Mouse (Mus musculus): ENCODE results near the gene Defb23.
A peak's percentile ranks its signal among the peaks of the same experiment; 100 is the strongest.
"Not testable (repeated sequence)": the region's sequence is repeated elsewhere in the genome, so short reads cannot be mapped to it uniquely, and the experiment has no call there.

Gene Defb23

GRCm38 (mm10) chr2:152436983-152437860 is 27.2 kb downstream of the Defb23 start:
- DNase-seq: peak; percentile 73 to 77

DNA sequence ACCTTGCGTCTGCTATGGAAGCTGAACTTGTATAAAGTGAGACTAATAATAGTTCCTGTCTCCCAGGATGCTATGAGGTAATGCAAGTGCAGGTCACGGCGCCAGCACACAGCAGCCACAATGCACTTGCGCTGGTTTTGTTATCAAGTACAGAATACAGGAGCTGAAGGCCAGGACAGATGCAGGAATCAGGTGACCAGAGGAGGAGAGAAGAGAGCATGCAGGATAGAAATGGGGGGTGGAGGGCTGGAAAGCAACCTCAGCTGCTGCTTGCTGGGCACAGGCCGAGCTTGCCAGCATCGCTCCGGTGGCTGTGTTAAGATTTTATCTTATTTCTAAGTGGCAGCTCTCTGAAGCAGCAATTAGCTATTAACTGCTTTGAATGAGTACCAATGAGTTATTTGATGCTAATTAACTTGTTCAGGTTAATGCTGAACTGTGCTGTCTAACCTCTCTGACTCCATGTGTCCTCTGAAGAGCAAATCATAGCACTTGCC is 28.0 kb downstream of the Defb23 start:
- DNase-seq: no peak

DNA sequence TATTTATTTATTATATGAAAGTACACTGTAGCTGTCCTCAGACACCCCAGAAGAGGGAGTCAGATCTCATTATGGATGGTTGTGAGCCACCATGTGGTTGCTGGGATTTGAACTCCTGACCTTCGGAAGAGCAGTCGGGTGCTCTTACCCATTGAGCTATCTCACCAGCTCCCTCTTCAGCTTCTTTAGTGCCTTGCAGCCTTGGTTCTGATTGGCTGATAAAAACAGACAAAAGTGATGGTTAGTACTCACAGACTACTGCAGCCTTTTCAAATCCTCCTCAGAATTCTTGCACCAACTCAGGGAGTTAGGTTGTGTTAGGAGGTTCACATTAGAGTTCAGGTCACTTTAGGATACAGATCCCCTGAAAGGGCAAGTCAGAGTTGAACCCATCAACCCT is 35.9 kb downstream of the Defb23 start:
- DNase-seq: not testable (repeated sequence)

- DNase-seq: no peak
Observed at GRCm38 (mm10) chr2:152427493-152427892, 36.9 kb downstream of the Defb23 start.

- no peak for DNase-seq
Observed at GRCm38 (mm10) chr2:152415786-152416185, 48.6 kb downstream of the Defb23 start.

DNA sequence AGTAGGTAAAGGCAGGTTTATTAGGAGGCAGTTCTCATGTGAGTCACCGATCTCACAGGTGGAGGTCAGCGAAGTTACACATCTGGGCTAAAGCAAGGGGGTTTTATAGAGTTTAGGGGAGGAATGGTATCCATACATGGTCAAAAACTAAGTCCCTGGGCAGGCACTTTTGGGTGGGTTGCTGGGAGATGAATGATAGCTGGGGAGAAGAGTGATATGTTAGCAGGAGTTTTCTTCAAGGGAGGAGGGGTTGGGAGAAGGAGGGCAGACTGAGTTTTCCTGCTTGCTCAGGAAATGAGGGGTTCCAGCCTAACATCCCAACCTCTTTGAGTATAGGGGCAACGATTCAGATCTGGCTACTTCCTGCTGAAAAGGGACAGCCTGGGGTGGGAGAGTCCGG is 49.1 kb downstream of the Defb23 start, which contains the start of gene 6820408C15Rik:
Gene 6820408C15Rik (plus strand): TSS at position 301 of the 400 bp plus-strand sequence.
- no peak for DNase-seq

GRCm38 (mm10) chr2:152414591-152415165 is 49.7 kb downstream of the Defb23 start, which contains the start of gene Zcchc3:
Zcchc3 (minus strand) TSS chr2:152415027.
- peak; percentile 32 to 35 for DNase-seq

- peak; percentile 19 to 25 for DNase-seq
Observed at GRCm38 (mm10) chr2:152413765-152414584, 50.4 kb downstream of the Defb23 start.

GRCm38 (mm10) chr2:152413158-152413764 is 51.2 kb downstream of the Defb23 start:
- DNase-seq: no peak

DNA sequence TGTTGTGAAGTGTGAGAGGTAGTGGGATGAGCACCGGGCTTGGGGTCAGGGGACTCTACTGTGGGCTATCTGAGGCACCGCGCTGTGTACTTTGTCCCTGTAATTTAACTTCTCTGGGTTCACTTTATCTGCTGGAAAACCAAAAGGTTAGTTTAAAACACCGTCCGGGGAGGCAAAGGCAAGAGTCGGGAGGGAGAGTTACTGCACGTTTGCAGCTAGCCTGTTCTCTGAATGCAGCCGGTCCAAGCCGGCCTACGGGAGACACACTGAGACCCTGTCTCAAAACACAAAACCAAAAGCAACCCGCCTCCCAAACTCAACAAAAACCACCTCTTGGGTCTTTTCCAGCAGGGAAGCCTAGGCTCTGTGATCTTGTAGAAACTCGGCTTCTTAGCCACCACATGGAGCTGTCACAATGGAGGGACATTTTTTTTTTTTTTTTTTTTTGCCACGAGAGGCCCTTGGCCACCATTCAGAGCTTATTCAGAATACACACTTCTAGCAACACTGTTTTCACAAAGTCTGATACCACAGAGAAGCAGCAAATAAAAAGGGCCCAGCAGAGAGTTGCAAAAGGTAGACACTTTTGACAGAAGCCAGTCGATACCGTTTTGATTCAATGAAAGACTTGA is 51.8 kb downstream of the Defb23 start:
- no peak for DNase-seq

- DNase-seq: no peak
Observed at GRCm38 (mm10) chr2:152411471-152411870, 52.9 kb downstream of the Defb23 start.

DNA sequence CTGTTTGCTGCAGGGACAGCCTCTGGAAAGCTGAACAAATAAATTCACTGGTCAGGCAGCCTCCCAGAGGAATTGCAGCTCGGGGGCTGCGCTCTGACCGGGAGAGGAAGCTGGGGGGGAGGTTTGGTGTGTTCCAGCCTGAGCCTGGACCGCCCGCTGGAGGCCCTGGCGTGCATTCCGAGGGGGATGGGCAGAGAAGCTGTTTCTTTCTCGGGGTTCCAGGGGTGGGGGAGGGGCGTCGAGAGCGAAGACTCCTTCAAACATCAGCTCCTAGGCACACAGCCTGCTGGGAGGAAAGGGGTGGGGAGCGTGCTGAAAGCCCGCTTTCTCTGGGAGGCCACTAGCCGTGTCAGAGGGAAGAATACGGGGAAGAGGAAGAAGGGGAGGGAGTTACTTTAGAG is 53.4 kb downstream of the Defb23 start:
- no peak for DNase-seq

DNA sequence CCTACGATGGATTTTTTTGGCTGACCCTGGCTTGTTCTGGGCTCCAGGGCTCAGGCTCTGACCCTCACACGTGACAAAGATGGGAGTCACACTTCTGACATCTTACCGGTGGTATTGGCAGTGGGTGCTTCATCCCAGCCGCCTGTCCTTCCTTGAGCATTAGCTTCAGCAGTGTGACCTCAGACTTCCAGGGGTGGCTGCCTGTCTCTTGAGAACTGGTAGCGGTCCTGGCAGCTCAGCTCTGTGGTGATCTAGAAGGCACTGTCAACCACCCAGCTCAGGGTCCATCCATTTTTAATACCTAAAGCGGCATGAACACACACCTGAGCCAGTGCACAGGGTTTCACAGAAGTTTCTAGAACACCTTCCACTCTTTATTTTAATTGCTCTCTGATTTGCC is 54.6 kb downstream of the Defb23 start:
- DNase-seq: no peak
